Mouse (Mus musculus) erythroblast, embryonic 14.5 days (primary cell): Measurements from ENCODE around the gene Sash3.

Experiments used
- GATA1 ChIP-seq: IDR thresholded peaks from 2 replicates; pipeline ENCODE4 v1.6.1; 2012; ENCODE audit warnings: low read length, inconsistent platforms, mixed read lengths
- TAL1 ChIP-seq: IDR thresholded peaks from 3 replicates; pipeline ENCODE4 v1.6.1; 2012; ENCODE audit warnings: low read length, inconsistent platforms, mixed read lengths

DNA sequence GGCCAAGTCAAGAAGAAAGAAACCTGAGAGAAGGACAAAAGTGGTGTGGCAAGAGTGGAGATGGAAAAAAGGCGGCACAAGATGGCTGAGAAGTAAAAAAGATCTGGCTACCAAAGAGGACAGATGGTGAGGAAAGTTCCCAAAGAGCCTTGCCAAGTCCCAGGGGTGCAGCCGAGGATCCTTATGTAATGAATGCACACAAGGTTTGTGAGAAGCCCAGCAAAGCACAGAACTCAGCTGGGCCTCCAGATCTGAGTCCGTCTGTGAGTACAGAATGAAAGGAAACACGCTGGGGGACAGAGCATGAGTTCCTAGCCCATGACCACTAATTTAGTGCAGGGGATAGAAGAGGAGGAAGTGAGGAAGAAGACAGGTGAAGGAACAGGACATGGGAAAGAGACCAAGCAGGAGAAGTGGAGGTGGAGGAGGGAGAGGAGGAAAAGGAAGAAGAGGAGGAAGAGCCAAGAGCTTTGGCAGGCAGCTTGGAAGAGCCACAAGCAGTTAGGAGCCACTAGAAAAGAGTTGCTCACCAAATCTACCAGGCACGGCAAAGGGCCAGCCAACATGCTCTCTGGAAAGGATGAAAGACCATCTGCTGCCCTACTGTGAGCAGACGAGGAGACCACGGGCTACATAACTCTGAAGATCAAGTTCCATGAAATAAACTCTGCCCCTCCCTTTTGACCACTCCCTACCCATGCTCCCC, 41.3 kb upstream of the Sash3 start:
- TF ChIP-seq GATA1 (no peak), TAL1 (no peak)
